In the genomic region with DNA sequence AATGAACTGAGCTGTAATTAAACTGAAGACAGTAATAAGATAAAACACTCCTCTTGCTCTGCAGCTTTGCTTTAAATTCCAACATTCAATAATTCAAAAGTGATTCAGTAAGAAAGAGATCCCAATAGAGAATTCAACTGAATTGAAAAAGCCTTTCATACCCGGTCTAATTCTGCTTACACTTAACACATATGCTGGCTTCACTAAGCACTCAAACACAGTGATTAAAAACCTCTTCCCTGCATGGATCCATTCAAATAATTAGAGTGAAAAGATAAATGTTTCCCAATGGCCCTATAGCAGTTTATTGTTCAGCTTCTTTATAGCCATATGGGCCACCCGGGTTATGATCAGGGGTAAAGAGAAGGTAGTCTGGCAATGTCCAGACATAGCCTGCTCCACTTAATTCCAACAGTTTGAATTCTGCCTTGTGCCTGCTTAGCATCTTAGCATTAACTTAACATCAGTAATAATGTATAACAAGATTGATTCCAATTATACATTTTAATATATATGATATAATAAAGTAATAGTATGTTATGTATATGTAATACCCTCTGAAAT, we compare ENCODE assay signal across 20 mouse cellular contexts.
"Had no signal": no experiment of that assay in that cellular context is flagged by ENCODE, and none has a peak within 500 bp of the region (broad histone marks: within the 10 kb centered on the region; RNA-seq: fewer than 3 reads in every experiment).

No protein-coding gene starts in this region.

- DNase-seq: kidney, adult 18-20 months; kidney, adult 9 months; kidney, postnatal 14 days; kidney, postnatal 4 days; left cerebral cortex, postnatal 4 days; liver, postnatal 0 days; lung, embryonic 14.5 days; midbrain, embryonic 14.5 days; right cerebral cortex, adult 18-20 months; right cerebral cortex, postnatal 14 days; spleen, adult 18-20 months; thymus, postnatal 25 days had no signal

- ATAC-seq: liver, postnatal 0 days; lung, postnatal 0 days had no signal

- H3K27ac ChIP-seq: limb, embryonic 12.5 days; limb, embryonic 15.5 days; liver, embryonic 14.5 days; midbrain, embryonic 10.5 days; stomach, embryonic 15.5 days had no signal

- H3K27me3 ChIP-seq: limb, embryonic 12.5 days; limb, embryonic 15.5 days; megakaryocyte, embryonic 14.5 days; stomach, embryonic 15.5 days had no signal

- H3K9me3 ChIP-seq: limb, embryonic 12.5 days; limb, embryonic 15.5 days; midbrain, embryonic 10.5 days; stomach, embryonic 15.5 days had no signal

- H3K4me1 ChIP-seq: limb, embryonic 12.5 days; limb, embryonic 15.5 days; megakaryocyte, embryonic 14.5 days; midbrain, embryonic 10.5 days; stomach, embryonic 15.5 days had no signal

- H3K9ac ChIP-seq: limb, embryonic 12.5 days; limb, embryonic 15.5 days; liver, embryonic 14.5 days; liver, postnatal 0 days; lung, embryonic 14.5 days; stomach, embryonic 15.5 days had no signal

- H3K36me3 ChIP-seq: limb, embryonic 12.5 days; limb, embryonic 15.5 days; midbrain, embryonic 10.5 days; stomach, embryonic 15.5 days had no signal

- H3K4me2 ChIP-seq: limb, embryonic 12.5 days; limb, embryonic 15.5 days; liver, embryonic 11.5 days; lung, embryonic 14.5 days; stomach, embryonic 15.5 days had no signal

- H3K4me3 ChIP-seq: limb, embryonic 12.5 days; limb, embryonic 15.5 days; megakaryocyte, embryonic 14.5 days; midbrain, embryonic 10.5 days; stomach, embryonic 15.5 days had no signal
